Mouse (Mus musculus) 3134 (cell line): ENCODE results near the gene A430033K04Rik.

Experiments
- DNase-seq: peaks from one replicate; pipeline ENCODE4 v3.0.0-alpha.2; 2011; ENCODE audit warnings: low spot score; ENCODE audit not compliant: insufficient read length; ENCODE audit errors: extremely low read depth

Gene A430033K04Rik

GRCm38 (mm10) chr5:138622645-138623477 lies at the start of gene A430033K04Rik:
TSS of gene A430033K04Rik (plus strand) at chr5:138622859.
- peak; percentile 84 for DNase-seq

DNA sequence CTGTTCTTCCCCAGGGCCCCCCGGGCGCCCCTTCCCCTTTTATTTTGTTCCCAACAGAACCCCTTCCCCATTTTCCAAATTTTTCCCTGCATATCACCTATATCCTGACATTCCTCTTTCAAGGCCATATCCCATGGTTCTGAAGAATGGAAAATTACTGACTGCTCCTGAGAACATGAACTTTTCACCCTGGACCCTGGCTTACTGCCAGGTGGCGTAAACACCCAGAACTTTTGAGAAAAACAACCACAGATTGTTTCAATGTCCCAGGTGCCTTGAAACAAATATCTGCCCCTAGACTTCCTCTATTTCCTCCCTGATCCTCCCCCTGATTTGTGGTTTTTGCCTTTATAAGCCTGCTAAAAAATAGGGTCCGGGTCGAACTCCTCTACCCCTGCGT lies 35.3 kb upstream of the A430033K04Rik start:
- no peak for DNase-seq

DNA sequence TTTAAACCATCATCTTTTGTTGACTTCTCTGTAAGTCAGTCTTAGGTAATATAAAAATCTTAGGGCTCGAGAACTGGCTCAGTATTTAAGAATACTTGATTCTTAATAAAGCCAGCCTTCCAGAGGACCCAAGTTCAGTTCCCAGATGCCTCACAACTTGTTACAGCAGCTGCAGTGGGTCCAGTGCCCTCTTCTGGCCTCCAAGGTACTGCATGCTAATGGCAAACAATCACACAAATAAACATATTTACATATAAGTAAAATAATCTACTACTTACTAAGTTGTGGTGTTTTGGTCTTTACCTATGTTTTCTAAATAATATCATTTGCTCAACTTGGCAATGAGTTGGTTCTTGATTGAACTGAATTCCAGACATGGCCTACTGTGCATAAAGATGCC lies 4.3 kb upstream of the A430033K04Rik start:
- DNase-seq, result no peak

- DNase-seq, result peak; percentile 93
These were observed 3.2 kb upstream of the A430033K04Rik start, which contains the start of gene Zfp68 for GRCm38 (mm10) chr5:138619211-138620128. TSS of gene Zfp68 (minus strand) at chr5:138619761.

GRCm38 (mm10) chr5:138620836-138621235 lies 1.8 kb upstream of the A430033K04Rik start:
- no peak for DNase-seq

DNA sequence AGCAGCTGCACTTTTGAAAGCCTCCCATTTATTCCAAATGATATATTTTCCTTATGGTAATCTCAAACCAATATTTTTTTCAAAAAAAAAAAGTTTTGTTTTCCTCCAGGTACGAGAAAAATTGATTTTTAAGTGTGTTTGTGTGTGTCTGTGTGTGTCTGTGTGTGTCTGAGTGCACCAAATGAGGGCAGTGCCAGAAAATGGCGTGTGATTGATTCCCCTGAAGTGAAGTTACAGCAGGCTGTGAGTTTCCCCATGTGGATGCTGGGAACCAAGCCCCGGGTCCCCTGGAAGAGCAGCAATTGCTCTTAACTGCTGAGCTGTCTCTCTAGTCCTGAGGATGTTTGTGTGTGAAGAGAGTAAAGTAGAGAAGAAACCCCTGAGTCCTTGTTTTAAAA lies 818 bp downstream of the A430033K04Rik start:
- no peak for DNase-seq

- no peak for DNase-seq
These were observed 13.8 kb downstream of the A430033K04Rik start for GRCm38 (mm10) chr5:138636486-138636885.

- DNase-seq, result no peak
These were observed 18.4 kb downstream of the A430033K04Rik start for GRCm38 (mm10) chr5:138641081-138641480.

DNA sequence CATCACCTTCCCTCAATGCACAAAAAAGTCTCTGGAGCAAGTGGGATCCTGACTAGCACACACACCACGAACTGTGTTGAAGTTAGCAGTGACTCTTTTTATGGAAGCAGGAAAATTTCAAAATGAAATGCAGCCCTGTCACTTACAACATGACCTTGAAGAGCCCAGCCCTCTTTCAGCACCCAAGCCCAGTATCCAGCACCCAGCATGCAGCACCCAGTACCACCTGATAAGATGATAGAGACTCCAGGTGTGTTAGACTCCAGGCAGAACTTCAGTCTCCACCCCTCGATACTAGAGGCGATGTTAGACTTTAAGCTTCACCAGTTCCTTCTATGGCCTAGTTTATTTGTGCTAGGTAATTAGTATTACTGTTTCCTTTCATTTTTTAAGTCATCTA lies 19.1 kb downstream of the A430033K04Rik start:
- no peak for DNase-seq

GRCm38 (mm10) chr5:138652911-138653310 lies 30.3 kb downstream of the A430033K04Rik start:
- no peak for DNase-seq

- DNase-seq, result no peak
These were observed 34.0 kb downstream of the A430033K04Rik start for GRCm38 (mm10) chr5:138656477-138657156.

DNA sequence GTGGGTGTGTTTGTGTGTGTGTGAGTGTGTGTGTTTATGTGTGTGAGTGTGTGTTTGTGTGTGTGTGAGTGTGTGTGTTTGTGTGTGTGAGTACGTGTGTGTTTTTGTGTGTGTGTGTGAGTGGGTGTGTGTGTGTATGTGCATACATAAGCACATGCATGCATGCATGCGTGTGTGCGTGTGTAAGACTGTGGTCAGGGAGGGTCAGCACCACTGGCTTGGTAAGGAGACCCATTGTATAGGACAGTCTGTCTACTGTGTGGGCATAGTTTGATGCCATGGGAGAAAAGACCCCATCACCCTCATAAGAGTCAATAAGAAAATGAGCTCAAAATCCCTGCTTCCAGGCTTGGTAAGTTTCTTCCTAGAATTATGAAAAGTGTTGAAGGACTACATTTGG lies 34.7 kb downstream of the A430033K04Rik start:
- DNase-seq, result no peak

DNA sequence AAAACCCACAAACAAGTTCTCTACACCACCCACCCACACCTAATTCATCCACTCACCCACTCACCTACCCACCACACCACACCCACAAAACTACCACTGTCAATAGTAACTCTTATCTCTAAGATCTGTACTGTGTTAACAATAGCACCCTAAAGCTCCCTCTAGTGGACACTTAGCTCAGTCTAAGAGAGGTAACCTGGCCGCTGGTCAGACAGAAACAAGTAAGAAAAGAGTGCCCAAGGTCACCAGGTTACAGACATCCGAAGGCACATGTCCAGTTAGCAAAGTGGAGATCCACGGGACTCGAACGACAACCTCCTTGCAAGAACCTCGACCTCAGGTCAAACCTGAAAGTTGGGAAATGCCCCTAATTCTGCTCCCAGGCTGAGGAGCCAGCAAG lies 35.2 kb downstream of the A430033K04Rik start:
- no peak for DNase-seq

GRCm38 (mm10) chr5:138658922-138659321 lies 36.3 kb downstream of the A430033K04Rik start:
- DNase-seq, result peak; percentile 27

- DNase-seq, result no peak
These were observed 60.5 kb downstream of the A430033K04Rik start for GRCm38 (mm10) chr5:138683023-138683766.

- no peak for DNase-seq
These were observed 61.2 kb downstream of the A430033K04Rik start for GRCm38 (mm10) chr5:138683821-138684220.

GRCm38 (mm10) chr5:138687453-138687852 lies 64.8 kb downstream of the A430033K04Rik start:
- DNase-seq, result no peak

DNA sequence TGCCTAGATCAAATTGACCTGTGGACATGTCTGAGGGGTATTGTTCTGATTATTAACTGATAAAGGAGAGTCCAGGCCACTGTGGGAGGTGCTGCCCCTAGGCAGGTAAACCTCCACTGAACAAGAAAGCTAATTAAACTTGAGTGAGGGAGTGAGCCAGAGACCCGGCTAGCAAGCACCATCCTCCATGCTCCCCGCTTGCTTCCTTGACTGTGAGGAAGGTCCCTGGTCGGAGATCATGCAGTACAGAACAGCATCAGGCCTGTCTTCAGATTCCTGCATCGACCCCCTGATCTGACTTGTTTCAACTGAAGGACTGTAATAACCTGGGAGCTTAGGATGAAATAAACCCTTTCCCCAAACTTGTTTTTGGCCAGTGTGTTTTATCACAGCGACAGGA lies 66.6 kb downstream of the A430033K04Rik start:
- DNase-seq, result no peak

DNA sequence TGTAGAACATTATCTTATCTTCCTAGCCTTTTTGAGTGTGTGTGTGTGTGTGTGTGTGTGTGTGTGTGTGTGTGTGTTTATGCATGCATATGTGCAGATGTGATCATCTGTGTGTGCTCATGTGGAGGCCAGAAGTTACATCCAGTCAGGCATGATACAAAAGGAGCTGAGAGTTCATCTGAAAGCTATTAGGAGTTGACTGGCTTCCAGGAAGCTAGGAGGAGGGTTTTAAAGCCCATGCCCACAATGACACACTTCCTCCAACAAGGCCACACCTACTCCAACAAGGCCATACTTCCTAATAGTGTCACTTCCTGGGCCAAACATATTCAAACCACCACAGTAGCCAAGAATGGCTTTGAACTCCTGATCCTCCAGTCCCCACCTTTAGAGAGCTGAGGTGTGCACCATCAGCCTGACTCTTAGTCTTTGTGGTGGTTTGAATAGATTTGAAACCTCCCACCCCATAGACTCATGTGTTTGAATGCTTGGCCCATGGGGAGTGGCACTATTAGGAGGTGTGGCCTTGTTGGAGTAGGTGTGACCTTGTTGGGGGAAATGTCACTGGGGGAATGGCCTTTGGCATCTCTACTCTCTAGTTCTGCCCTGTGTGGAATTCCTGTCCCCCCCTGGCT lies 70.4 kb downstream of the A430033K04Rik start:
- DNase-seq, result no peak

DNA sequence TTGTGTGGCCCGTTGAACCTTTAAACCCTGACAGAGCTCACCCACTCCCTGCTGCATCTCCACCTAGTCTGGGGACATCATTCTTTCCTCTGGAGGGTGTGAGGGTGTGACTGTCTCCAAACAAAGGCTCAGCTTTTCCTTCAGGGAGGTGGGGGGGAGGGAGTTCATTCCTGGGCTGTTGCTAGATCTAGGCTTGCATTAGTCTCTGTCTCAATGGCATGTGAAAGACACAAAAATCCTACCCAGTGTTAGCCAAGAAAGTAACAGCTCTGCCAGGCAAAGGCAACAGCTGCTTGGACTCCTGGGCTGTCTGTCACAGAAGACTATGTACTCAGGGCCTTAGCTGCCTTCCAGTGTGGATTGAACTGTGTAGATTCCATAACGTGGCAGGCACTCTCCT lies 71.4 kb downstream of the A430033K04Rik start:
- no peak for DNase-seq
